Mouse (Mus musculus) adrenal gland (tissue): ENCODE data around the gene Gm27027.

Source experiments
- intact Hi-C: fragments of 180-260 bp; cut with DNase I; formaldehyde crosslinking; loops from one replicate; pipeline ENCODE4 v1.15.1; 2025

Gm27027 gene

GRCm38 (mm10) chr2:93979249-93980120, 16.7 kb downstream of the Gm27027 start:
- intact Hi-C loops, result no loop called here

GRCm38 (mm10) chr2:93976436-93977252, 19.5 kb downstream of the Gm27027 start:
- intact Hi-C loops, result no loop called here

- intact Hi-C loops, result no loop called here
Measured at GRCm38 (mm10) chr2:93975526-93976435, 20.4 kb downstream of the Gm27027 start.

- intact Hi-C loops, result no loop called here
Measured at GRCm38 (mm10) chr2:93975041-93975440, 21.1 kb downstream of the Gm27027 start.

GRCm38 (mm10) chr2:93971647-93972046, 24.5 kb downstream of the Gm27027 start:
- intact Hi-C loops, result no loop called here

- intact Hi-C loops, result no loop called here
Measured at GRCm38 (mm10) chr2:93964494-93965160, 31.5 kb downstream of the Gm27027 start.

- intact Hi-C loops, result no loop called here
Measured at GRCm38 (mm10) chr2:93963802-93964201, 32.4 kb downstream of the Gm27027 start.

- intact Hi-C loops, result no loop called here
Measured at GRCm38 (mm10) chr2:93961716-93962115, 34.4 kb downstream of the Gm27027 start.

- intact Hi-C loops, result loop anchor here (5.0 kb wide), 1 partner anchor 77 kb away; no protein-coding TSS in a partner anchor
Measured at GRCm38 (mm10) chr2:93959346-93959745, 36.8 kb downstream of the Gm27027 start.

- intact Hi-C loops, result loop anchor here (5.0 kb wide), 1 partner anchor 76 kb away; no protein-coding TSS in a partner anchor
Measured at GRCm38 (mm10) chr2:93958216-93958615, 37.9 kb downstream of the Gm27027 start.

GRCm38 (mm10) chr2:93957785-93958175, 38.4 kb downstream of the Gm27027 start:
- intact Hi-C loops, result loop anchor here (5.0 kb wide), 1 partner anchor 75 kb away; no protein-coding TSS in a partner anchor

GRCm38 (mm10) chr2:93956908-93957784, 39.0 kb downstream of the Gm27027 start, which contains the start of gene Gm13889:
Gene Gm13889, minus strand, starts transcription at chr2:93957201.
- intact Hi-C loops, result loop anchor here (5.0 kb wide), 1 partner anchor 75 kb away; no protein-coding TSS in a partner anchor

GRCm38 (mm10) chr2:93956331-93956801, 39.8 kb downstream of the Gm27027 start:
- intact Hi-C loops, result loop anchor here (5.0 kb wide), 1 partner anchor 74 kb away; no protein-coding TSS in a partner anchor

- intact Hi-C loops, result loop anchor here (5.0 kb wide), 1 partner anchor 74 kb away; no protein-coding TSS in a partner anchor
Measured at GRCm38 (mm10) chr2:93955886-93956285, 40.3 kb downstream of the Gm27027 start.

- intact Hi-C loops, result loop anchor here (5.0 kb wide), 1 partner anchor 73 kb away; no protein-coding TSS in a partner anchor
Measured at GRCm38 (mm10) chr2:93954781-93955578, 41.2 kb downstream of the Gm27027 start.

- intact Hi-C loops, result no loop called here
Measured at GRCm38 (mm10) chr2:93953726-93954125, 42.4 kb downstream of the Gm27027 start.

GRCm38 (mm10) chr2:93946976-93947375, 49.2 kb downstream of the Gm27027 start:
- intact Hi-C loops, result loop anchor here (5.0 kb wide), 1 partner anchor 75 kb away; no protein-coding TSS in a partner anchor

GRCm38 (mm10) chr2:93944855-93945254, 51.3 kb downstream of the Gm27027 start:
- intact Hi-C loops, result loop anchor here (5.0 kb wide), 1 partner anchor 73 kb away; no protein-coding TSS in a partner anchor
